Mouse (Mus musculus): ENCODE data around the gene Mobp. TPM values are rescaled to one million over a fixed set of nuclear protein-coding genes. Genes with fewer than 3 reads are reported as not detected.

Mobp gene
- polyA plus RNA-seq, 1 experiment from 2014 or later: 0.04 TPM

DNA sequence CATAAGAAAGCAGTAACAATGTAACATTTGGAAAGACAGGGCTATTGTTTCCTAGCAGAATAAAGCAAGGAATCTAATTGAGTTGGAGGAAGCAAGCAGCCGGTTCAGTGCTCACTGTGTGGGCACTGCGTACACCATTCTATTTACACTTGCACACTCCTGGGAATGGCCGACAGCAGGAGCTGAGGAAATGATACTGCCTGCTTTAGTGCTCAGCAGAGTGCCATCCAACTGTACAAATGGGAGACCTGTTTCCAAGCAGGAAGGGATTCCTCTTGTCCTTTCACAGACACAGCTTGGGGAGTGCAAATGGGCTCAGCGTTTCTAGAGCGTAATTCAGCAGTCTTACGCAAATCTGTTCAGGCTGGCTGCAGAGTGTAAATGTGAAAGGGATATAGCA, 63.4 kb downstream of the Mobp start:
- no peak overlapping the region for H3K9ac ChIP-seq (ENCODE audit: low read depth, low read length)
- 73% methylated on average over 6 of the region's 6 CpGs for WGBS
- H3K4me1 ChIP-seq (replicated peaks; ENCODE audit: insufficient read depth, low read length): no peaks in the 10 kb centered on the region
- ATAC-seq (replicated peaks; ENCODE audit: low FRiP score, low read depth) (no peak), DNase-seq (ENCODE audit: low spot score) (no peak)
- no peaks in the 10 kb centered on the region for H3K27me3 ChIP-seq (ENCODE audit: insufficient read depth, low read length)
- TF ChIP-seq CTCF (IDR thresholded peaks at IDR 0.05; ENCODE audit: low read depth): no peak
- H3K4me2 ChIP-seq (ENCODE audit: low read length): no peak overlapping the region
- no peak overlapping the region for H3K4me3 ChIP-seq (replicated peaks; ENCODE audit: low read depth, low read length)
- H3K9me3 ChIP-seq (replicated peaks; ENCODE audit: low read length): no peaks in the 10 kb centered on the region
- no peak overlapping the region for H3K27ac ChIP-seq
- no peaks in the 10 kb centered on the region for H3K36me3 ChIP-seq (ENCODE audit: insufficient read depth, low read length)

DNA sequence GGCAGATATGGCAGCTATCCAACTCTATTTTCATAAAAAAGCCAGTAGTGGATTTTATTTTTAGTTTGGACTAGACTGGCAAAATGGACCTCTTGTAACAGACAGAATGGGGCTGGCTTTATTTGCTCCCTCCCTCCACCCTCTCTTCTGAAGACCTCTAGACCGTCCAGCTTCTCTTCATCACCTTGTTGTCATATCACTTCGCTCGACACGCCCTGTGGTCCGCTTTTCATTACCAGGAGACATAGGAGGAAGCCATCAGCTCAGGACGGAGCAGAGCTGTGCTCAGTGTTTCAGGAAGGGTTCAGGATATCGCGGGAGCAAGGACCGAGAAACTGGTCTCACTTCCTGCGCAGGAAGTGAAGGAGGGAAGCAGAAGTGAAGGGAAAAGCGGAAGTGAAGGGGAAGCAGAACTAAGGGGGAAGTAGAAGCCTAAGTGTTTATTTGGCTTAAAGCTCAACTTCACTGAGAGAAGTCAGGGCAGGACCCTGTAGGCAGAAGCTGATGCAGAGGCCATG, 65.5 kb downstream of the Mobp start:
- no peak overlapping the region for H3K4me3 ChIP-seq (replicated peaks; ENCODE audit: low read depth, low read length)
- no peak overlapping the region for H3K4me2 ChIP-seq (ENCODE audit: low read length)
- no peaks in the 10 kb centered on the region for H3K27me3 ChIP-seq (ENCODE audit: insufficient read depth, low read length)
- no peak overlapping the region for H3K27ac ChIP-seq
- no peak overlapping the region for H3K9ac ChIP-seq (ENCODE audit: low read depth, low read length)
- H3K9me3 ChIP-seq (replicated peaks; ENCODE audit: low read length): no peaks in the 10 kb centered on the region
- H3K36me3 ChIP-seq (ENCODE audit: insufficient read depth, low read length): no peaks in the 10 kb centered on the region
- TF ChIP-seq CTCF (IDR thresholded peaks at IDR 0.05; ENCODE audit: low read depth): no peak
- no peak for ATAC-seq (replicated peaks; ENCODE audit: low FRiP score, low read depth)
- 76% methylated on average over 11 of the region's 11 CpGs for WGBS
- DNase-seq (ENCODE audit: low spot score): no peak
- no peaks in the 10 kb centered on the region for H3K4me1 ChIP-seq (replicated peaks; ENCODE audit: insufficient read depth, low read length)

GRCm38 (mm10) chr9:120219411-120219810, 69.9 kb downstream of the Mobp start:
- 50% methylated on average over 3 of the region's 3 CpGs for WGBS
- H3K4me3 ChIP-seq (replicated peaks; ENCODE audit: low read depth, low read length): no peak overlapping the region
- H3K9me3 ChIP-seq (replicated peaks; ENCODE audit: low read length): no peaks in the 10 kb centered on the region
- no peaks in the 10 kb centered on the region for H3K4me1 ChIP-seq (replicated peaks; ENCODE audit: insufficient read depth, low read length)
- H3K27me3 ChIP-seq (ENCODE audit: insufficient read depth, low read length): no peaks in the 10 kb centered on the region
- H3K27ac ChIP-seq: no peak overlapping the region
- no peak for TF ChIP-seq CTCF (IDR thresholded peaks at IDR 0.05; ENCODE audit: low read depth)
- H3K4me2 ChIP-seq (ENCODE audit: low read length): no peak overlapping the region
- no peaks in the 10 kb centered on the region for H3K36me3 ChIP-seq (ENCODE audit: insufficient read depth, low read length)
- no peak overlapping the region for H3K9ac ChIP-seq (ENCODE audit: low read depth, low read length)
- no peak for ATAC-seq (replicated peaks; ENCODE audit: low FRiP score, low read depth)
- DNase-seq (ENCODE audit: low spot score): no peak

Other genes starting within 250 kb of the Mobp start
- 18.3 and 19.1 TPM in 2 replicates for gene Gorasp1, start 212.1 kb upstream of the Mobp start, polyA plus RNA-seq (2015; fragmentation: Nextera tagmentation; extraction: Ambion mirVana)
- gene Ttc21a, start 212.1 kb upstream of the Mobp start, polyA plus RNA-seq (2015; fragmentation: Nextera tagmentation; extraction: Ambion mirVana): 0.03 and 0.06 TPM in 2 replicates
- gene Csrnp1, start 165.0 kb upstream of the Mobp start, polyA plus RNA-seq (2015; fragmentation: Nextera tagmentation; extraction: Ambion mirVana): 4.8 and 7.8 TPM in 2 replicates
- gene Xirp1, start 126.1 kb upstream of the Mobp start, polyA plus RNA-seq (2015; fragmentation: Nextera tagmentation; extraction: Ambion mirVana): 0.04 and 0.16 TPM in 2 replicates
- gene Cx3cr1, start 79.8 kb upstream of the Mobp start, polyA plus RNA-seq (2015; fragmentation: Nextera tagmentation; extraction: Ambion mirVana): 4.3 and 4.5 TPM in 2 replicates
- not detected in 2 replicates for gene Ccr8, start 57.6 kb upstream of the Mobp start, polyA plus RNA-seq (2015; fragmentation: Nextera tagmentation; extraction: Ambion mirVana)
- gene Slc25a38, start 39.3 kb upstream of the Mobp start, polyA plus RNA-seq (2015; fragmentation: Nextera tagmentation; extraction: Ambion mirVana): 21.5 and 21.9 TPM in 2 replicates
- gene Rpsa, start 22.0 kb upstream of the Mobp start, polyA plus RNA-seq (2015; fragmentation: Nextera tagmentation; extraction: Ambion mirVana): 1,210 and 1,323 TPM in 2 replicates
- gene Myrip, start 151.8 kb downstream of the Mobp start, polyA plus RNA-seq (2015; fragmentation: Nextera tagmentation; extraction: Ambion mirVana): 0.19 and 0.34 TPM in 2 replicates